9 mouse cellular contexts compared by ENCODE assay signal in genomic region chr10:25432938-25433337, GRCm38 (mm10).
A peak's percentile ranks its signal among the peaks of the same experiment; 100 is the strongest.
DNase-seq lines count a peak whose midpoint lies in the region; ATAC-seq and TF ChIP-seq lines count a peak whose summit lies in the region.
"Had no signal": no experiment of that assay in that cellular context is flagged by ENCODE, and none has a peak within 500 bp of the region (broad histone marks: within the 10 kb centered on the region; RNA-seq: fewer than 3 reads in every experiment).

No protein-coding gene starts in this region.

- intact Hi-C loops in left cerebral cortex, adult 2 months (cut with DNase I): loop anchor here (10.0 kb wide), 1 partner anchor 448 kb away; no protein-coding TSS in a partner anchor
- intact Hi-C loops in left cerebral cortex, postnatal 36 days (cut with DNase I): loop anchor here (5.0 kb wide), 2 partner anchors 71 to 136 kb away; no protein-coding TSS in a partner anchor

- peak overlapping the region; percentile 44 for H3K4me2 ChIP-seq in intestine, postnatal 0 days (replicated peaks; ENCODE audit: low read depth)
- H3K4me2 ChIP-seq: neural tube, embryonic 12.5 days had no signal

- H3K4me1 ChIP-seq in E14TG2a.4 (replicated peaks; ENCODE audit: low read depth, low read length): peaks cover 68% of the 10 kb centered on the region
- H3K4me1 ChIP-seq in intestine, postnatal 0 days (replicated peaks; ENCODE audit: control insufficient read depth, insufficient read depth, low read length): peaks cover 17% of the 10 kb centered on the region
- H3K4me1 ChIP-seq: neural tube, embryonic 12.5 days had no signal

- peaks cover 9% of the 10 kb centered on the region; the same call in 1 of the 2 replicates for H3K36me3 ChIP-seq in E14TG2a.4 (ENCODE audit: insufficient read depth, low read length)
- no peaks in the 10 kb centered on the region for H3K36me3 ChIP-seq in intestine, postnatal 0 days (ENCODE audit: control insufficient read depth, insufficient read depth)
- H3K36me3 ChIP-seq: neural tube, embryonic 12.5 days had no signal

- H3K9ac ChIP-seq in intestine, postnatal 0 days (ENCODE audit: low read depth, low read length): no peak overlapping the region
- H3K9ac ChIP-seq: neural tube, embryonic 12.5 days had no signal

- no peak overlapping the region for H3K4me3 ChIP-seq in left cerebral cortex, adult 2 months
- peak overlapping the region; percentile 77 for H3K4me3 ChIP-seq in E14TG2a.4 (replicated peaks; ENCODE audit: low read length)
- H3K4me3 ChIP-seq in intestine, postnatal 0 days (ENCODE audit: low read depth, low read length): peak overlapping the region; percentile 16; the same call in 1 of the 2 replicates
- H3K4me3 ChIP-seq: neural tube, embryonic 12.5 days had no signal

- H3K27me3 ChIP-seq in E14TG2a.4 (ENCODE audit: insufficient read depth, low read length): no peaks in the 10 kb centered on the region
- no peaks in the 10 kb centered on the region for H3K27me3 ChIP-seq in intestine, postnatal 0 days (replicated peaks; ENCODE audit: control insufficient read depth, insufficient read depth, low read length)
- H3K27me3 ChIP-seq: neural tube, embryonic 12.5 days had no signal

- ATAC-seq in intestine, postnatal 0 days: no peak

- H3K9me3 ChIP-seq in E14TG2a.4 (ENCODE audit: low read length): no peaks in the 10 kb centered on the region
- H3K9me3 ChIP-seq in intestine, postnatal 0 days (ENCODE audit: control insufficient read depth): no peaks in the 10 kb centered on the region
- H3K9me3 ChIP-seq: neural tube, embryonic 12.5 days had no signal

- no peak for DNase-seq in left cerebral cortex, adult 2 months (ENCODE audit: extremely low spot score in 1 of 2, low spot score in 2 of 2)
- DNase-seq in left cerebral cortex, postnatal 36 days (ENCODE audit: low spot score in 2 of 2): no peak
- peak; percentile 59 to 61 for DNase-seq in adrenal gland, postnatal 36 days
- DNase-seq in embryo, embryonic 10.5 days (ENCODE audit: low spot score): no peak
- DNase-seq in cerebellum, adult 8-10 months: no peak
- no peak for DNase-seq in layer of hippocampus, adult 9-10 months (ENCODE audit: low spot score)

- WGBS in intestine, postnatal 0 days: 62% methylated on average over 5 of the region's 5 CpGs

- no peak for TF ChIP-seq CTCF in left cerebral cortex, adult 2 months (IDR thresholded peaks at IDR 0.05)
- TF ChIP-seq CTCF in E14TG2a.4 (conservative IDR thresholded peaks at IDR 0.05; ENCODE audit: low read length): no peak
- no peak for TF ChIP-seq CTCF in intestine, postnatal 0 days (IDR thresholded peaks at IDR 0.05; ENCODE audit: low read depth)

- H3K27ac ChIP-seq in left cerebral cortex, adult 2 months: peak overlapping the region; percentile 64
- no peak overlapping the region for H3K27ac ChIP-seq in intestine, postnatal 0 days (ENCODE audit: low read depth, low read length)
- H3K27ac ChIP-seq: neural tube, embryonic 12.5 days had no signal

Comparison
In these comparisons a context has a peak if more than half of its experiments do, and no peak if none do; other contexts are left out.
1. DNase-seq: peak in adrenal gland, postnatal 36 days (2 of 2); none in left cerebral cortex, adult 2 months (0 of 2), left cerebral cortex, postnatal 36 days (0 of 2), embryo, embryonic 10.5 days (single experiment), cerebellum, adult 8-10 months (single experiment) and layer of hippocampus, adult 9-10 months (single experiment).